Mouse (Mus musculus) R1 (cell line): ENCODE data around the gene Rap2a.
A peak's percentile ranks its signal among the peaks of the same experiment; 100 is the strongest.

Experiments used
- DNase-seq: peaks from one replicate; pipeline ENCODE4 v3.0.0-alpha.2; 2018; ENCODE audit warnings: low read depth, low spot score

Gene Rap2a

GRCm38 (mm10) chr14:120477982-120478568 lies at the start of gene Rap2a:
Gene Rap2a, plus strand, starts transcription at chr14:120478444.
- peak; percentile 90 for DNase-seq

GRCm38 (mm10) chr14:120428497-120428896 lies 49.7 kb upstream of the Rap2a start:
- DNase-seq: no peak

GRCm38 (mm10) chr14:120432773-120433172 lies 45.5 kb upstream of the Rap2a start:
- DNase-seq: peak; percentile 42

GRCm38 (mm10) chr14:120433931-120434398 lies 44.3 kb upstream of the Rap2a start:
- DNase-seq: no peak

- no peak for DNase-seq
These were observed 43.4 kb upstream of the Rap2a start for GRCm38 (mm10) chr14:120434831-120435230.

DNA sequence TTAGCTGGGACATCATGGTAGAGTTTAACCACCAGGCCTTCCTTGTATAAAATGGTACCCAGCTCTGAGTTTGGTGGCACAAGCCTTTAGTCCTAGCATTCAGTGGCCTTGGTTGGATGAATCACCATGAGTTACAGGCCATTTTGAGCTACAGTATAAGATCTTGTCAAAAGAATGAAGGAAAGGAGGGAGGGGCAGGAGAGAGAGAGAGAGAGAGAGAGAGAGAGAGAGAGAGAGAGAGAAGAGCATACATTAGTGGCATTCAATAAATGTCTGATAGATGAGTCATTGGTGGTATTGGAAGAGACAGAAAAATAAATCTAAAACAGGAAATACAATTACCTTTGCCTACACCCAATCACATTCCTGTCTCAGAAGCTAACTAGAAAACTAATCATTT lies 37.5 kb upstream of the Rap2a start:
- DNase-seq: no peak

DNA sequence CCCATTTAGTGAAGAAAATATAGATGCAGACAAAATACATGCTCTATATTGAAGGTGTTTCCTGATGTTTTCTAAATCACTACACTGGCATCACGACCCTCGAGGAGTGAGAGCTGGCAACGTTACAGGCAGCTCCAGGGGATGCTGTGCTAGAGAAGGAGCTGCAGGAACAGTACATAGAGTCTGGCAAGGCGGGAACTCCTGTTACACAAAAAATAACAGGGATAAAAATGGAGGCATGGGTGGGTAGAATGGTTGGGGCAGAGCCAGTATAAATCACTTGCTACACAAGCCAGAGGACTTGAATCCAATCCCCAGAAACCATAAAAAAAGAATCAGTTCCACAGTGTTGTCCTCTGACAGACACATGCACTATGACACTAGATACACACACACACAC lies 37.0 kb upstream of the Rap2a start:
- DNase-seq: no peak

GRCm38 (mm10) chr14:120441836-120442235 lies 36.4 kb upstream of the Rap2a start:
- DNase-seq: no peak

GRCm38 (mm10) chr14:120454221-120454620 lies 24.0 kb upstream of the Rap2a start:
- DNase-seq: no peak

- no peak for DNase-seq
These were observed 14.1 kb upstream of the Rap2a start for GRCm38 (mm10) chr14:120463938-120464727.

- no peak for DNase-seq
These were observed 11.4 kb upstream of the Rap2a start for GRCm38 (mm10) chr14:120466816-120467215.

GRCm38 (mm10) chr14:120469126-120469790 lies 9.0 kb upstream of the Rap2a start:
- no peak for DNase-seq

DNA sequence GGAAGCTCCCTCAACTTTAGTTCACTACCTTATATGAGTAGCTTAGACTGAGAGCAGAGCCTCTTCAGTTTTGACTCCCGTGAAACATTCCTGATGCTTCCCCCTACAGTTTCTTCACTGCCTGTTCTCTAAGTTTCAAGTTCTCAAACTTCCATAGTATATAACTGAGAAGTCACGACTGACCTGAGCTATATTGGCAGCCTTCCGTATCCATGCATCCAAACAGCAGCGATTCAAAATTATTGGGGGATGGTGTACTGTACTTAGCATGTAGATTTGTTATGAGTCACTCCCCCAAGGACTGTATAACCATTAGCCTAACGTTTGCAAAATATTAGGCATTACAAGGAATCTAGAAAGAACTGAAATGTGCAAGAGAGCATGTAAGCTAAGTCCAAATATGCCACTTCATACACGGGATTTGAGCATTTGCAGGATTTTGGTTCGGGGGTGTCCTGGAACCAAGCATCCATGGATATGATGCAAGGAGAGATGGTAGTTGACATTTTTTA lies 2.0 kb upstream of the Rap2a start:
- no peak for DNase-seq

DNA sequence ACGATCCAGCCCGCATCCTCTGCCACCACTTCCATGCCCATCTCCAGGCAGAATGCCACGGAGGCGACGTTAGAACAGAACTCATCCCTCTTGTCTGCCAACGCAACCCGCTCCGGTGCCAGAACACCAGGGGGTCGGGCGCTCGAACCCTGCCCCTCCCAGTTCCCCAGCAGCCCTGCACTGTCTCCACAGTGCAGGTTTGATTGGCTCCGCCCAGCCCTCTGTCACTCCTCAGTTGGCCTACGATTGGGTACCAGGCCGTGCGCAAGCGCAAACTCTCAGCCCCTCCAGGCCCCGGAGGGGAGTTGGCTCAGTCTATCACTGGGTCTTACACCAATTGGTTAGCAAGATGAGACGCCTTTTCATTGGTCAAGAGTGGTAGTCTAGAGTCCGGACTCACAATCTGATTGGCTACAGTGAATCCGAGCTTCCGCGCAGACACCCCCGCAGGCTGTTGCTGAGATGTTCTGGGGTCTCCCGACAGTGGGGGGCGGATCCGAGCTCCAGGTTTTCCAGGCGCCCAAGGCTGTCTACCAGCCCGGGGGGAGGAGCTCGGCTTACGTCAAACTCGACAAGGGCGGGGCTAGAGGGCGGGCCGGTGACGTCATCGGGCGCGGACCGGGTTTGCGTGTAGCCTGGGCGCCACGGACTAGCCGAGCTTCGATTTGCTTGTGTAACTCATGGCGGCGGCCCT lies 809 bp upstream of the Rap2a start:
- DNase-seq: peak; percentile 100

DNA sequence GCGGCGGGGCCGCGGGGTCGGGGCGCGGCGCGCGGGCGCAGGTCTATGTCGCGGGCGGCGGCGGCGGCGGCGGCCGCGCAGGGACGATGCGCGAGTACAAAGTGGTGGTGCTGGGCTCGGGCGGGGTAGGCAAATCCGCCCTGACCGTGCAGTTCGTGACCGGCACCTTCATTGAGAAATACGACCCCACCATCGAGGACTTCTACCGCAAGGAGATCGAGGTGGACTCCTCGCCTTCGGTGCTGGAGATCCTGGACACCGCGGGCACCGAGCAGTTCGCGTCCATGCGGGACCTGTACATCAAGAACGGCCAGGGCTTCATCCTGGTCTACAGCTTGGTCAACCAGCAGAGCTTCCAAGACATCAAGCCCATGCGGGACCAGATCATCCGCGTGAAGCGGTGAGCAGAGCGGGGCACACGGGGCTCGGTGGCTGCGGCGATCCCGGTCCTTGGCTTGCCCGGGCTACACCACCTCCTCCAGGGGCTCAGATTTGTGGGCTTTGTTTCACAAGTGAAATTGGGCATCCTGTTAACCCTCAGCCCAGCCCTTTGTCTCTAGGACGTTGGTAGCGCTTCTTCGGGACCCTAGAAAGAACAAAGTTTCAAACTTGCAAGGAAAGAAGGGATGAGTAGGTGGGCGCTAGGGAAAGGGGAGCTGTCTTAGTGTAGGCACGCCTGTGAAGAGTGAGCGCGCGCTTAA lies 547 bp downstream of the Rap2a start:
- peak; percentile 41 for DNase-seq

GRCm38 (mm10) chr14:120480341-120480900 lies 2.2 kb downstream of the Rap2a start:
- DNase-seq: no peak

- no peak for DNase-seq
These were observed 2.7 kb downstream of the Rap2a start for GRCm38 (mm10) chr14:120480927-120481326.

- peak; percentile 78 for DNase-seq
These were observed 6.3 kb downstream of the Rap2a start for GRCm38 (mm10) chr14:120484561-120484960.

DNA sequence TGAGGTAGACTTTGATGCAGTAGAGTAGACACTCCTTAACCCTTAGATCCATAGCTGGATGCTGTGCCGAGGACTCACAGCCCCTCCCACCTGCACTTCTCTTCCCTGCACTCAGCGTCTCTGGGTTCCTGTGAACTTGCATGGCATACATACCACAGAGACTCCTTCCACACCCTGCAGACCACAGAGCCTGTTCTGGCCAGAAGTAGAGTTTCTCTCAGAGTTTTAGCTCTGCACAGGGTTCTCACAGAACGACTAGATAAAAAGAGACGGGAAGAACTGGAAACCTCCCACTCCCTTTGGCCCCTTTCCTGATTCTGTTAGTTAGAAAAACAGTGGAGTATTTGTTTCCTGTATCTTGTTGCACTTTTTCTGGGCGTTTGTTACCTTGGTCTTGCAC lies 18.0 kb downstream of the Rap2a start:
- DNase-seq: no peak

DNA sequence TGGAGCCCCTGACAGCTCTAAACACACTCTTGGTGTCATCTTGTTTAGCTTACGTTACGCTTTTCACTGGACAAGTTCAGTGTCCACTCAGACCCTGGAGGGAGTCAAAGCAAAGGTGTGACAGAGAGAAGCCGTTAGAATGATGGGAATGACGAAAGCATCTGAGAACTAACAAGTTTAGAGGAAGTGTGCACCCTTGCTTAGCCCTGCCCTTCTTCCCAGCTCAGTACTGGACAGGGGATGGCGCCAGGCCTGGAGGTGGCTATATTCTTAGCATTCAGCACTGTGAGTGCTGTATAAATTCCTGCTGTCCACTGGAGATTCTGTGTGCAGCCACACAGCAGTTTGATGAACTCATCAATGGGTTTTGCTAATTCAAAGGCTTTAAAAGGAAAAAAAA lies 18.6 kb downstream of the Rap2a start:
- DNase-seq: no peak

GRCm38 (mm10) chr14:120499096-120499495 lies 20.9 kb downstream of the Rap2a start:
- no peak for DNase-seq
